15 mouse cellular contexts compared by ENCODE assay signal in the genomic region with DNA sequence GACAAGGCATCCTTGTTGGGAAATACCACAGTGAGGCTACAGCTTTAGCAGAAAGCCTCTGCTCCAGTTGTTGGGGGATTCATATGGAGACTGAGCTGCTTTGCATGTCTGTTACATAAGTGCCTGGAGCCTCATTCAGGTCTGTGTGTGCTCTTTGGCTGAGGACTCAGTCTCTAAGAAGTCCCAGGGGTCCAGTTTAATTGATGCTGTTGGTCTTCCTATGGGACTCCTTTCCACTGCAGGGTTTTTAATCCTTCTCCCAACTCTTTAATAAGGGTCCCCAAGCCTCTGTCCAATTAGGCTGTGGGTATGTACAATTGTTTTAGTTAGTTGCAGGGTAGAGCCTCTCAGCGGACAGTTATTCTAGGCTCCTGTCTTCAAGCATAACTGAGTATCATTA.
"Had no signal": no experiment of that assay in that cellular context is flagged by ENCODE, and none has a peak within 500 bp of the region (broad histone marks: within the 10 kb centered on the region; RNA-seq: fewer than 3 reads in every experiment).

No protein-coding gene starts in this region.

- H3K4me2 ChIP-seq: neural tube, embryonic 15.5 days; stomach, embryonic 15.5 days had no signal

- H3K4me1 ChIP-seq: neural tube, embryonic 15.5 days; stomach, embryonic 15.5 days had no signal

- H3K9ac ChIP-seq: neural tube, embryonic 15.5 days; stomach, embryonic 15.5 days had no signal

- H3K4me3 ChIP-seq: neural tube, embryonic 15.5 days; stomach, embryonic 15.5 days had no signal

- H3K9me3 ChIP-seq: neural tube, embryonic 15.5 days; stomach, embryonic 15.5 days had no signal

- DNase-seq: retina, postnatal 1 day; right cerebral cortex, adult 18-20 months; right cerebral cortex, postnatal 14 days; right cerebral cortex, postnatal 25 days; right cerebral cortex, postnatal 4 days; spleen, adult 18-20 months; thymus, adult 18-20 months; thymus, adult 2 months; thymus, postnatal 14 days; thymus, postnatal 25 days; thymus, postnatal 36 days; thymus, postnatal 4 days had no signal

- H3K27ac ChIP-seq: neural tube, embryonic 15.5 days; stomach, embryonic 15.5 days; stomach, postnatal 0 days had no signal

- H3K36me3 ChIP-seq: neural tube, embryonic 15.5 days; stomach, embryonic 15.5 days had no signal

- H3K27me3 ChIP-seq: neural tube, embryonic 15.5 days; stomach, embryonic 15.5 days had no signal
